Mouse (Mus musculus) G1E (cell line): ENCODE results near the gene Snta1. TPM values are rescaled to one million over a fixed set of nuclear protein-coding genes. Genes with fewer than 3 reads are reported as not detected.

ENCODE experiments used
- ATAC-seq: 2 replicates; pipeline ENCODE4 v1.8.0; 2016; ENCODE audit warnings: mild to moderate bottlenecking; ENCODE audit not compliant: insufficient number of reproducible peaks, poor library complexity, low FRiP score, severe bottlenecking; ENCODE audit errors: extremely low read depth
- DNase-seq: peaks from one replicate; pipeline ENCODE4 v3.0.0; 2012; ENCODE audit warnings: low spot score
- H3K27me3 ChIP-seq: 2 replicates; pipeline ENCODE4 v1.6.1; 2012; ENCODE audit warnings: mild to moderate bottlenecking, low read length, inconsistent platforms; ENCODE audit not compliant: insufficient read depth
- H3K36me3 ChIP-seq: replicated peaks from 2 replicates; pipeline ENCODE3; 2012; ENCODE audit warnings: mild to moderate bottlenecking, inconsistent platforms
- H3K4me1 ChIP-seq: 2 replicates; pipeline ENCODE4 v1.6.1; 2012; ENCODE audit warnings: low read depth, low read length, inconsistent platforms, mixed read lengths; ENCODE audit not compliant: insufficient read depth
- H3K4me3 ChIP-seq: 2 replicates; pipeline ENCODE4 v1.5.1; 2012; ENCODE audit warnings: low read depth, mild to moderate bottlenecking, inconsistent platforms, low read length, moderate library complexity, mixed read lengths
- H3K9me3 ChIP-seq: replicated peaks from 2 replicates; pipeline ENCODE4 v1.6.1; 2012; ENCODE audit warnings: inconsistent platforms
- CTCF ChIP-seq: IDR thresholded peaks from 2 replicates; pipeline ENCODE4 v1.5.1; 2012; ENCODE audit warnings: low read depth, low read length, inconsistent platforms, mixed read lengths
- GATA1 ChIP-seq: IDR thresholded peaks from 2 replicates; pipeline ENCODE4 v1.6.1; 2012; ENCODE audit warnings: borderline replicate concordance, low read length, inconsistent platforms, mixed read lengths
- GATA2 ChIP-seq: IDR thresholded peaks from 2 replicates; pipeline ENCODE4 v1.6.1; 2012; ENCODE audit warnings: low read depth, low read length, inconsistent platforms, borderline replicate concordance
- POLR2AphosphoS5 ChIP-seq: IDR thresholded peaks from 2 replicates; pipeline ENCODE4 v1.6.1; 2012; ENCODE audit warnings: low read depth, low read length, inconsistent platforms; ENCODE audit not compliant: insufficient replicate concordance
- TAL1 ChIP-seq: conservative IDR thresholded peaks from 2 replicates; pipeline ENCODE4 v1.6.1; 2012; ENCODE audit warnings: low read depth, low read length, inconsistent platforms, mixed read lengths
- polyA plus RNA-seq: library from polyadenylated mRNA; stranded (reverse); fragments of >175 nt; gene quantifications from 2 replicates; pipeline ENCODE4 v1.2.3, GENCODE M21; 2012
- total RNA-seq, 2 experiments: library from RNA; stranded (forward) in 1 of 2; stranded (reverse) in 1 of 2; fragments of 200-1000 nt in 1 of 2; fragments of >200 nt in 1 of 2; fragmentation: Nextera tagmentation in 1 of 2; gene quantifications; 2 replicates each; pipeline ENCODE4 v1.2.3; 2014 to 2017

Snta1 gene
- total and polyA plus RNA-seq, 3 experiments = not detected

DNA sequence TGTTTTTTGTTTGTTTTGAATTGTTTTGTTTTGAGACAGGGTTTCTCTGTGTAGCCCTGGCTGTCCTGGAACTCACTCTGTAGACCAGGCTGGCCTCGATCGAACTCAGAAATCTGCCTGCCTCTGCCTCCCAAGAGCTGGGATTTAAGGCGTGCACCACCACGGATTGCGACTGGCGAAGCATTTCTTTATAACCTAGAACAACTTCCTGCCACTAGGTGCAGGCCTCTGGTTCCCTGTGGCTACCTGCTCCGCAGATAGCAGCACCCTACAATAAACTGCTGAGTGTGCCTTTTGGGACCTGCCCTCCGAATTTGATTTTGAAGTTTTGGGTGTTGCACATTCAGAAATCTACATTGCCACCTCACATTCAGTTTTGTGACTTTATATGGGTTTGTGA is 39.9 kb upstream of the Snta1 start:
- Histone ChIP-seq H3K4me1 (peaks cover 18% of the 10 kb centered on the region), H3K4me3 (no peak overlapping the region), H3K36me3 (peaks cover 30% of the 10 kb centered on the region), H3K27me3 (no peaks in the 10 kb centered on the region), H3K9me3 (no peaks in the 10 kb centered on the region)
- TF ChIP-seq GATA2 (no peak), CTCF (no peak), GATA1 (no peak), POLR2AphosphoS5 (no peak), TAL1 (no peak)
- DNase-seq (no peak), ATAC-seq (no peak)

DNA sequence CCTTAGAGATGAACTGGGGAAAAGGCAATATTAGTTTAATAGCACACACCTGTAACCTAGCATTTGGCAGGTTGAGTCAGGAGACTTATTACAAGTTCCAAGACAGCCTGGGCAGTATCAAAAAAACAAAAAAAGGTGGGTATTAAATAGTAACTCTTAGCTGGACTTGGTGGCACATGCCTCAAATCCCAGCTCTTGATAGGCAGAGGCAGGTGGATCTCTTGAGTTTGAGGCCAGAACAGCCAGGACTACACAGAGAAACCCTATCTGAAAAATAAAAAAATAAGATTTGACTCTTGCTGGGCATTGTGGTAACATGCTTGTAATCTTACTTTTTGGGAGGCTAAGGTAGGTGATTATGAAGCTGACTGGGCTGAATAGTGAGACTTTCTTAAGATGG is 32.6 kb upstream of the Snta1 start:
- Histone ChIP-seq H3K4me1 (peaks cover 31% of the 10 kb centered on the region), H3K36me3 (peaks cover 19% of the 10 kb centered on the region), H3K4me3 (no peak overlapping the region), H3K27me3 (no peaks in the 10 kb centered on the region), H3K9me3 (no peaks in the 10 kb centered on the region)
- DNase-seq (no peak), ATAC-seq (no peak)
- TF ChIP-seq TAL1 (no peak), GATA2 (no peak), CTCF (no peak), GATA1 (no peak), POLR2AphosphoS5 (no peak)

DNA sequence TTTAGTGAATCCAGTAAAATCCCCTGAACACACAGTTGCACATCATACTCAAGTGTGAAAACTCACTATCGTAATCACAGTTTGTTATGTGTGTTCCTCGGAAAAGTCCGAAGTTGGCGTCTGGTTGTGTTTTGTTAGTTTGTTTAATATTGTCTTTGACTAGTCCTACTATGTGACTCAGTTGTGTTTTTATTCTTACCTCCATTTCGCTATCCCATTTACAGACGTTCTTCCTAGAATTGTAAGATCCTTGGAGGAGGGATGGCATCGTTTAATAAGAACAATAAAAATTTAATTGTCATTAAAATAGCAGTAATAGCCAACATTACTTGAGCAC is 29.3 kb upstream of the Snta1 start:
- no peak for TF ChIP-seq TAL1
- TF ChIP-seq CTCF = no peak
- no peak for TF ChIP-seq POLR2AphosphoS5
- no peak for TF ChIP-seq GATA1
- TF ChIP-seq GATA2 = no peak
- Histone ChIP-seq H3K36me3 (peaks cover 9% of the 10 kb centered on the region), H3K4me1 (peaks cover 42% of the 10 kb centered on the region), H3K9me3 (no peaks in the 10 kb centered on the region), H3K4me3 (peak overlapping the region; percentile 85), H3K27me3 (no peaks in the 10 kb centered on the region)
- no peak for DNase-seq
- ATAC-seq = no peak

DNA sequence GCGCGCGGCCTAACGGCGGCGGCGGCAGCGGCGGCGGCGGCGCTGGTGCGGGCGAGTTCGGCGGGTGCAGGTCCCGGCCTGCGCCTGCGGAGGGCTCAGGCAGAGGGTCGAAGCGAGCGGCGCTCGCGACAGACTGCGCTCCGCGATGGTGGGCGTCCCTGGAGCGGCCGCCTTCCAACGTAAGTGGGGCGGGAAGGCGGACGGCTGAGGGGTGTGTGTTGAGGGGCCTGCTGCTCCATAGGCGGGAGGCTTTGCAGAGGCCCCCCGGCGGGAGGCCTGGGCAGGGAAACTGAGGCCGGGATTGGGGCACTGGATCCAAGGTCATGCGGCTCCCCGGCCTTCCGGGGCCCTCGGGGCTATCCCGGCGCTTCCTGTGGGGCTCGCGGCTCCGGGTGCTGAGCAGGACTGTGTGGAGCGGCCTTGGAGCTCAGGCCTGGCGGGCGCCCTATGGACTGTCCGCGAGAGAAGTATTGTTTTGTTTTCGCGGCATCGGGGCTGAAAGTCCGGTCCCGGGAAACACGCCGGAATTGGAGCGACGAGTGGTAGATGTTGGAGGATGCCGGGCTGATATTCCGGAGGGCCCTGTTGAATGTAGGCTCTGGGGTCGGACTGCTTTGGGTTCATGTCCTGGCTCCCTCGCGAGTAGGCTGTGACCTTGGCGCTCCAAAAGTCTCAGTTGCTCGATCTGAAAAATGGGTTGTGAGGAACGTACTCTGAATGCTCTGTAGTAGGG is 28.7 kb upstream of the Snta1 start, which contains the start of gene Cbfa2t2:
Gene Cbfa2t2 (plus strand): TSS at position 24 of the 733 bp plus-strand sequence.
- no peaks in the 10 kb centered on the region for H3K27me3 ChIP-seq
- peak; percentile 48 for DNase-seq
- no peak for ATAC-seq

DNA sequence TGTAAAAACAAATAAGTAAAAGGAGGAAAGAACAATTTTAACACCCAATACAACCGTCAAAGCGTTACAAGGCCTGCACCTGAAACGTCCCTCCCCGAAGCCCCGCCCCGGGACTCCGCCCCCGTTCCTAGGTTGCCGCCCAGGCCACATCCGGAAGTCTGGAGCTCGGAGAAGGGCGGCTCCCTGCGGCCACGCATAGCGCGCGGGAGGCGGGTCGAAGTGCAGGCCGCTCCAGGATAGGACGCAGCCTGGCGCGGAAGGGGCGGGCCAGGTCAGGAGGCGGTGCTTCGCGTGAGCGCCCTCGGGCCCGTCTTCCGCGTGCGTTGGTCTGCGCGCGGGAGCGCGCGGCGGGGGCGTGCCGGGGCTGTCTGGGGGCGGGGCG is 28.2 kb upstream of the Snta1 start:
- peaks cover 6% of the 10 kb centered on the region for H3K36me3 ChIP-seq
- ATAC-seq (peak; percentile 100), DNase-seq (peak; percentile 98)
- peaks cover 45% of the 10 kb centered on the region for H3K4me1 ChIP-seq
- peak overlapping the region; percentile 85 for H3K4me3 ChIP-seq
- TF ChIP-seq GATA1 (no peak), CTCF (no peak), TAL1 (no peak), POLR2AphosphoS5 (no peak), GATA2 (no peak)
- H3K27me3 ChIP-seq = no peaks in the 10 kb centered on the region
- H3K9me3 ChIP-seq = no peaks in the 10 kb centered on the region

More for the DNA sequence above, 28.7 kb upstream of the Snta1 start, which contains the start of gene Cbfa2t2:
- Histone ChIP-seq H3K36me3 (peaks cover 6% of the 10 kb centered on the region), H3K4me1 (peaks cover 45% of the 10 kb centered on the region), H3K4me3 (peak within 1 kb of the TSS; percentile 85), H3K9me3 (no peaks in the 10 kb centered on the region)
- no peak for TF ChIP-seq GATA1
- TF ChIP-seq GATA2 = no peak

- Histone ChIP-seq H3K4me3 (no peak overlapping the region), H3K27me3 (peaks cover 6% of the 10 kb centered on the region), H3K36me3 (peaks cover 5% of the 10 kb centered on the region), H3K4me1 (peaks cover 41% of the 10 kb centered on the region), H3K9me3 (no peaks in the 10 kb centered on the region)
- TF ChIP-seq GATA2 (no peak), GATA1 (no peak), TAL1 (no peak), POLR2AphosphoS5 (no peak), CTCF (no peak)
- no peak for ATAC-seq
- DNase-seq = no peak
Observed at GRCm38 (mm10) chr2:154434690-154435089, 26.8 kb upstream of the Snta1 start.

GRCm38 (mm10) chr2:154433391-154433790 is 25.5 kb upstream of the Snta1 start:
- no peaks in the 10 kb centered on the region for H3K36me3 ChIP-seq
- ATAC-seq (no peak), DNase-seq (no peak)
- no peak overlapping the region for H3K4me3 ChIP-seq
- peaks cover 29% of the 10 kb centered on the region for H3K4me1 ChIP-seq
- no peak for TF ChIP-seq CTCF
- no peak for TF ChIP-seq GATA1
- TF ChIP-seq GATA2 = no peak
- no peak for TF ChIP-seq POLR2AphosphoS5
- H3K9me3 ChIP-seq = no peaks in the 10 kb centered on the region
- H3K27me3 ChIP-seq = peaks cover 13% of the 10 kb centered on the region
